Mouse (Mus musculus) lung, postnatal 0 days (tissue): ENCODE measurements around the gene Olfr484. TPM values are rescaled to one million over a fixed set of nuclear protein-coding genes. Genes with fewer than 3 reads are reported as not detected.
"Not testable (repeated sequence)": the region's sequence is repeated elsewhere in the genome, so short reads cannot be mapped to it uniquely, and the experiment has no call there.

ENCODE experiments used
- ATAC-seq: fragments of 200-750 bp; cut with Nextera tagmentation; 2 replicates; pipeline ENCODE4 v1.8.0; 2017; ENCODE audit warnings: moderate library complexity
- DNase-seq: peaks from one replicate; pipeline ENCODE4 v3.0.0-alpha.2; 2016; ENCODE audit warnings: low spot score
- H3K27ac ChIP-seq: fragments of 300-500 bp; sonication (generic); 2 replicates; pipeline ENCODE4 v1.5.1; 2014; ENCODE audit warnings: antibody characterized with exemption, mild to moderate bottlenecking, low read length, mixed read lengths
- H3K27me3 ChIP-seq: fragments of 300-500 bp; sonication (generic); replicated peaks from 2 replicates; pipeline ENCODE4 v1.6.1; 2014; ENCODE audit warnings: low read length, mixed read lengths; ENCODE audit not compliant: insufficient read depth
- H3K36me3 ChIP-seq: fragments of 300-500 bp; sonication (generic); 2 replicates; pipeline ENCODE4 v1.6.1; 2014; ENCODE audit warnings: low read length, mixed read lengths; ENCODE audit not compliant: insufficient read depth
- H3K4me1 ChIP-seq: fragments of 300-500 bp; sonication (generic); 2 replicates; pipeline ENCODE4 v1.6.1; 2014; ENCODE audit warnings: antibody characterized with exemption, low read depth, low read length, mixed read lengths; ENCODE audit not compliant: insufficient read depth
- H3K4me2 ChIP-seq: fragments of 300-500 bp; sonication (generic); replicated peaks from 2 replicates; pipeline ENCODE4 v1.6.1; 2014; ENCODE audit warnings: low read depth, mild to moderate bottlenecking, low read length, moderate library complexity, mixed read lengths
- H3K4me3 ChIP-seq: fragments of 300-500 bp; sonication (generic); 2 replicates; pipeline ENCODE4 v1.5.1; 2014; ENCODE audit warnings: low read depth, low read length
- H3K9ac ChIP-seq: fragments of 300-500 bp; sonication (generic); replicated peaks from 2 replicates; pipeline ENCODE4 v1.6.1; 2014; ENCODE audit warnings: low read depth, mild to moderate bottlenecking
- H3K9me3 ChIP-seq: fragments of 300-500 bp; sonication (generic); 2 replicates; pipeline ENCODE4 v1.6.1; 2016; ENCODE audit warnings: low read length, mixed read lengths
- CTCF ChIP-seq: IDR thresholded peaks from 2 replicates; pipeline ENCODE4 v1.5.1; 2016; ENCODE audit warnings: antibody characterized with exemption, mild to moderate bottlenecking
- EP300 ChIP-seq: IDR thresholded peaks from 2 replicates; pipeline ENCODE4 v1.6.1; 2016; ENCODE audit warnings: antibody characterized with exemption, mild to moderate bottlenecking, control low read depth
- WGBS: fragments of 180-500 bp; shearing (Covaris S2); extraction: QIAGEN DNeasy Blood & Tissue Kit; methylation state at CpG from one replicate; pipeline ENCODE4 v1.1.7; 2014; 5-methylcytosine and 5-hydroxymethylcytosine counted together
- polyA plus RNA-seq: library from polyadenylated mRNA; unstranded; fragments of >200 nt; fragmentation: Nextera tagmentation; extraction: Ambion mirVana; gene quantifications from 2 replicates; pipeline ENCODE4 v1.2.1, GENCODE M21; 2015

Gene Olfr484
- polyA plus RNA-seq: not detected in 2 replicates

DNA sequence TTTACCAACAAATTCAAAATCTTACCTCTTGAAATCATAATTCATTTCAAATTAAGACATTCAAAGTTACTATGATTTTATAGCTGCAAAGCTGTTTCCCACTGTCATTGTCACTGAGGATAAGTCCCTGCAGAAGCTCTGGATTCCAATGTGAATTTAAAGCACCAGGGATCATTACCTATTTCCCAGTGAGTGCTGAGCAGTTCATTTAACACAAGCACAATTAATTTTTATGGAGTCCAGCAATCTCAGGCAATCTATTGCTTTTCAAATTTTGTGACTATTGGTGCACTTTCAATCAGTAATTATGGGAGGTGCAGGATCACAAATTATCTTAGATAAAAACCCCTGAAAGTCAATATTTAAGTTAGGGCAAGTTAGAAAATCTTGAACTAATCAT lies at the start of gene Olfr484:
Gene Olfr484 (minus strand): TSS at position 101 of the 400 bp plus-strand sequence.
- Histone ChIP-seq H3K27me3 (no peaks in the 10 kb centered on the region), H3K9me3 (no peaks in the 10 kb centered on the region), H3K9ac (no peak within 1 kb of the TSS), H3K36me3 (no peaks in the 10 kb centered on the region), H3K4me2 (no peak within 1 kb of the TSS), H3K4me3 (no peak within 1 kb of the TSS), H3K27ac (no peak within 1 kb of the TSS), H3K4me1 (no peaks in the 10 kb centered on the region)
- ATAC-seq (no peak), DNase-seq (no peak)
- TF ChIP-seq CTCF (no peak), EP300 (no peak)

- not testable (repeated sequence) for H3K36me3 ChIP-seq, H3K4me1 ChIP-seq, H3K9me3 ChIP-seq, ATAC-seq, H3K9ac ChIP-seq, H3K4me2 ChIP-seq, H3K4me3 ChIP-seq, DNase-seq, H3K27me3 ChIP-seq, H3K27ac ChIP-seq
- 86% methylated on average over 1 of the region's 1 CpGs for WGBS
Measured at GRCm38 (mm10) chr7:108172642-108173041, 45.4 kb upstream of the Olfr484 start, which contains the start of gene Olfr486. Olfr486 (minus strand) TSS chr7:108172742.

- H3K4me1 ChIP-seq: no peaks in the 10 kb centered on the region
- TF ChIP-seq CTCF: no peak
- no peak for TF ChIP-seq EP300
- ATAC-seq: no peak
- H3K27ac ChIP-seq: no peak within 1 kb of the TSS
- no peak within 1 kb of the TSS for H3K4me2 ChIP-seq
- DNase-seq: no peak
- no peaks in the 10 kb centered on the region for H3K36me3 ChIP-seq
- no peak within 1 kb of the TSS for H3K9ac ChIP-seq
- H3K9me3 ChIP-seq: no peaks in the 10 kb centered on the region
- no peaks in the 10 kb centered on the region for H3K27me3 ChIP-seq
- no peak within 1 kb of the TSS for H3K4me3 ChIP-seq
Measured at GRCm38 (mm10) chr7:108159771-108160170, 32.5 kb upstream of the Olfr484 start, which contains the start of gene Olfr485. Olfr485 (minus strand) TSS chr7:108159871.

- Histone ChIP-seq H3K36me3 (no peaks in the 10 kb centered on the region), H3K4me1 (no peaks in the 10 kb centered on the region), H3K4me2 (no peak overlapping the region), H3K27ac (no peak overlapping the region), H3K9me3 (no peaks in the 10 kb centered on the region), H3K4me3 (no peak overlapping the region), H3K9ac (no peak overlapping the region), H3K27me3 (no peaks in the 10 kb centered on the region)
- TF ChIP-seq EP300: no peak
- no peak for TF ChIP-seq CTCF
- ATAC-seq: no peak
- WGBS: 42% methylated on average over 1 of the region's 1 CpGs
- DNase-seq: no peak
Measured at GRCm38 (mm10) chr7:108121416-108121815, 5.8 kb downstream of the Olfr484 start.

- no peaks in the 10 kb centered on the region for H3K27me3 ChIP-seq
- no peaks in the 10 kb centered on the region for H3K36me3 ChIP-seq
- no peak overlapping the region for H3K9ac ChIP-seq
- DNase-seq: no peak
- 17% methylated on average over 1 of the region's 1 CpGs for WGBS
- H3K27ac ChIP-seq: no peak overlapping the region
- H3K9me3 ChIP-seq: no peaks in the 10 kb centered on the region
- no peaks in the 10 kb centered on the region for H3K4me1 ChIP-seq
- H3K4me3 ChIP-seq: no peak overlapping the region
- TF ChIP-seq CTCF: no peak
- TF ChIP-seq EP300: no peak
- ATAC-seq: no peak
- H3K4me2 ChIP-seq: no peak overlapping the region
Measured at GRCm38 (mm10) chr7:108120681-108121080, 6.6 kb downstream of the Olfr484 start.

DNA sequence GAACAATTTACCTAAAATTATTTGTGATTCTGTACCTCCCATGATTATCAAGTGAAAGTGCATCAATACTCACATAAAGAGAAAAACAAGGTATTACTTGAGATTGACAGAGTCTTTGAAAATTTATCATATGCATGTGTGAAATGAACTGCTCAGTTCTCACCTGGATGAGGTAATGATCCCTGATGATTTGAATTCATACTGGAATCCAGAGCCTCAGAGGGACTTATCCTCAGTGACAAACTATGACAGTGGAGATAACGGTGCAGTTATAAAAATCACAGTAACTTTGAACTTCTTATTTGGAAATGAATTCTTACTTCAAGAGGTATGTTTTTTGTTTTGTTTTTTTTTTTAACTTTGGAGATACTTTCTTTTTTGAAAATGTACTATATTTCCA lies 26.7 kb downstream of the Olfr484 start, which contains the start of gene Olfr483:
Gene Olfr483 (plus strand): TSS at position 301 of the 400 bp plus-strand sequence.
- H3K9ac ChIP-seq: no peak within 1 kb of the TSS
- H3K36me3 ChIP-seq: no peaks in the 10 kb centered on the region
- H3K4me1 ChIP-seq: no peaks in the 10 kb centered on the region
- H3K4me2 ChIP-seq: no peak within 1 kb of the TSS
- no peak within 1 kb of the TSS for H3K27ac ChIP-seq
- ATAC-seq (no peak), DNase-seq (no peak)
- 77% methylated on average over 1 of the region's 1 CpGs for WGBS
- H3K27me3 ChIP-seq: no peaks in the 10 kb centered on the region
- no peak for TF ChIP-seq CTCF
- no peak for TF ChIP-seq EP300
- H3K4me3 ChIP-seq: no peak within 1 kb of the TSS
- no peaks in the 10 kb centered on the region for H3K9me3 ChIP-seq

GRCm38 (mm10) chr7:108097486-108097885 lies 29.8 kb downstream of the Olfr484 start, which contains the start of gene Olfr482:
Olfr482 (minus strand) TSS chr7:108097586.
- Histone ChIP-seq H3K9ac (no peak within 1 kb of the TSS), H3K4me2 (no peak within 1 kb of the TSS), H3K9me3 (no peaks in the 10 kb centered on the region), H3K27ac (no peak within 1 kb of the TSS), H3K27me3 (no peaks in the 10 kb centered on the region), H3K36me3 (no peaks in the 10 kb centered on the region), H3K4me1 (no peaks in the 10 kb centered on the region), H3K4me3 (no peak within 1 kb of the TSS)
- no peak for TF ChIP-seq CTCF
- TF ChIP-seq EP300: no peak
- WGBS: 55% methylated on average over 1 of the region's 1 CpGs
- ATAC-seq (no peak), DNase-seq (no peak)
